Mouse (Mus musculus) midbrain, embryonic 14.5 days (tissue): ENCODE results near the gene Adgrl3. TPM values are rescaled to one million over a fixed set of nuclear protein-coding genes. Genes with fewer than 3 reads are reported as not detected.

Experiments used
- ATAC-seq: fragments of 200-750 bp; cut with Nextera tagmentation; 2 replicates; pipeline ENCODE4 v1.8.0; 2017; ENCODE audit warnings: moderate number of reproducible peaks, moderate library complexity; ENCODE audit not compliant: low FRiP score, low TSS enrichment
- DNase-seq: peaks from one replicate; pipeline ENCODE4 v3.0.0-alpha.2; 2015
- H3K27ac ChIP-seq: fragments of 300-500 bp; sonication (generic); replicated peaks from 2 replicates; pipeline ENCODE4 v1.5.1; 2014; ENCODE audit warnings: mild to moderate bottlenecking, low read depth, low read length, moderate library complexity
- H3K27me3 ChIP-seq: fragments of 300-500 bp; sonication (generic); 2 replicates; pipeline ENCODE4 v1.6.1; 2014; ENCODE audit warnings: low read length, control low read depth, mixed read lengths; ENCODE audit not compliant: control insufficient read depth, insufficient read depth
- H3K36me3 ChIP-seq: fragments of 300-500 bp; sonication (generic); 2 replicates; pipeline ENCODE4 v1.6.1; 2014; ENCODE audit warnings: low read length, control low read depth; ENCODE audit not compliant: control insufficient read depth, insufficient read depth
- H3K4me1 ChIP-seq: fragments of 300-500 bp; sonication (generic); 2 replicates; pipeline ENCODE4 v1.6.1; 2014; ENCODE audit warnings: mild to moderate bottlenecking, antibody characterized with exemption, low read length, control low read depth; ENCODE audit not compliant: control insufficient read depth, insufficient read depth
- H3K4me2 ChIP-seq: fragments of 300-500 bp; sonication (generic); 2 replicates; pipeline ENCODE4 v1.6.1; 2014; ENCODE audit warnings: mild to moderate bottlenecking, low read length, moderate library complexity
- H3K4me3 ChIP-seq: fragments of 300-500 bp; sonication (generic); replicated peaks from 2 replicates; pipeline ENCODE4 v1.5.1; 2014; ENCODE audit warnings: low read depth, low read length
- H3K9ac ChIP-seq: fragments of 300-500 bp; sonication (generic); replicated peaks from 2 replicates; pipeline ENCODE4 v1.6.1; 2014; ENCODE audit warnings: mild to moderate bottlenecking, low read length, moderate library complexity
- H3K9me3 ChIP-seq: fragments of 300-500 bp; sonication (generic); 2 replicates; pipeline ENCODE4 v1.6.1; 2016; ENCODE audit warnings: low read length, control low read depth, mixed read lengths; ENCODE audit not compliant: control insufficient read depth
- WGBS: fragments of 180-500 bp; shearing (Covaris S2); extraction: QIAGEN DNeasy Blood & Tissue Kit; methylation state at CpG from one replicate; pipeline ENCODE4 v1.1.7; 2014; 5-methylcytosine and 5-hydroxymethylcytosine counted together
- polyA plus RNA-seq: library from polyadenylated mRNA; unstranded; fragments of >200 nt; fragmentation: Nextera tagmentation; extraction: Ambion mirVana; gene quantifications from 2 replicates; pipeline ENCODE4 v1.2.1, GENCODE M21; 2014

Gene Adgrl3
- polyA plus RNA-seq, 1 experiment from 2014 or later: 77.5 TPM

DNA sequence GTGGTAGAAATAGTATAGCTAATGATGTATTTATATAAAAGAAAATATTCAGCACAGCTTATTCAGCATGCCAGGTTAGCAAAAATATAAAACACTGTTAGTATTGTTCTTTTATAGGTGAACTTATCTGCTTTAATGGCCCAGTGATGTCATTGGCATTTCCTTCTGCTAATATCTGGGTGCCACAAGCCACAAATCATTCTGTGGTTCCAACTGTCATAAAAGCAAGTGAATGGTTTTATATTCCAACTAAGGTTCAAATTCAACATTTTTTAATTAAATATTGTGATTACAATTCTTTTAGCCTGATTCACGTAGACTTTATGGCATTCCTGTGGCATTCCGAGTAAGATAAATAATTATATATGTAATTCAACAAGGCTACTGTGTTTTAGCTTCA lies 205.5 kb downstream of the Adgrl3 start:
- DNase-seq (no peak), ATAC-seq (no peak)
- no peaks in the 10 kb centered on the region for H3K4me1 ChIP-seq
- no peak overlapping the region for H3K9ac ChIP-seq
- H3K9me3 ChIP-seq: no peaks in the 10 kb centered on the region
- no peak overlapping the region for H3K4me3 ChIP-seq
- H3K27me3 ChIP-seq: no peaks in the 10 kb centered on the region
- 92% methylated on average over 2 of the region's 2 CpGs for WGBS
- no peaks in the 10 kb centered on the region for H3K36me3 ChIP-seq
- no peak overlapping the region for H3K4me2 ChIP-seq
- no peak overlapping the region for H3K27ac ChIP-seq

DNA sequence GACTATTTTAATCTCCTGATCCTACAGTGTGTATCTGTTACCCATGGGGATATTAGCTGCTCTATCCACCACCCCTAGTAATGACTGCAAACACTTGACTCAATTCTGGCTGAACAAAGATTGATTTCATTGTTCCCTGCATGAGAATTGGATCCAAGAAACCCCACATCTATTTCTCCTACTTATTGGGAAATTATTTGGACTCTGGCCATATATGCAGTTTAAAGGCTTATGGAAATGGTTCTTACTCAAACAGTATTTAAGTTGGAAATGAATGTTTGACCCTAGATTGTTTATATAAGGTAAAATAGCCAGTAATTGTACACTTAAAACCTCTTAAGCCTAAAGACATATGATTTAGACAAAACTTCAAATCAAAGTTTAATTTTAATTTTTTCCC lies 207.3 kb downstream of the Adgrl3 start:
- no peak overlapping the region for H3K9ac ChIP-seq

DNA sequence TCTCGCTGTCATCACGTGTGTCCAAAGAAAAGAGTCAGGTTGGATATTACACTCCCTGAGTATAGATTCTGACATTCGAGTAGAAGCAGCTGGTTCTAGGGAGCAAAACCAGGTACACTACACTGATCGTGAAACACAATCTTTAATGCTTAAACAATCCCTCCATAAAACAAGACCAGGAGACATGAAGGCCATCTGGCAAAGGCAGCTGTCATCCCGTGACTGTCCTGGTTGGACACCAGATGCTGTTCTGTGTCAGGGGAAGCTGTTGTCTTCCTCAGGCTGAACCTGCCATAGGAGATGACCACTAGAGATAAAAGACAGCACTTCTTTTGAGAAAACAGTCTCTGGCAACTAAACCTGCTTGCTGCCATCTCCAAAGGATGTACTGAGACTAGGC lies 228.8 kb downstream of the Adgrl3 start:
- 85% methylated on average over 5 of the region's 5 CpGs for WGBS
- H3K27me3 ChIP-seq: no peaks in the 10 kb centered on the region
- no peak overlapping the region for H3K27ac ChIP-seq
- H3K9ac ChIP-seq: no peak overlapping the region
- DNase-seq (no peak), ATAC-seq (no peak)
- no peak overlapping the region for H3K4me3 ChIP-seq
- no peaks in the 10 kb centered on the region for H3K4me1 ChIP-seq
- no peaks in the 10 kb centered on the region for H3K9me3 ChIP-seq
- no peaks in the 10 kb centered on the region for H3K36me3 ChIP-seq
- no peak overlapping the region for H3K4me2 ChIP-seq

More for the DNA sequence above, 207.3 kb downstream of the Adgrl3 start:
- no peak overlapping the region for H3K4me2 ChIP-seq
- no peak overlapping the region for H3K27ac ChIP-seq
- no peaks in the 10 kb centered on the region for H3K36me3 ChIP-seq
- no peaks in the 10 kb centered on the region for H3K27me3 ChIP-seq
- no peak for DNase-seq
- H3K4me1 ChIP-seq: no peaks in the 10 kb centered on the region
- no peak for ATAC-seq
- H3K4me3 ChIP-seq: no peak overlapping the region
- H3K9me3 ChIP-seq: no peaks in the 10 kb centered on the region

DNA sequence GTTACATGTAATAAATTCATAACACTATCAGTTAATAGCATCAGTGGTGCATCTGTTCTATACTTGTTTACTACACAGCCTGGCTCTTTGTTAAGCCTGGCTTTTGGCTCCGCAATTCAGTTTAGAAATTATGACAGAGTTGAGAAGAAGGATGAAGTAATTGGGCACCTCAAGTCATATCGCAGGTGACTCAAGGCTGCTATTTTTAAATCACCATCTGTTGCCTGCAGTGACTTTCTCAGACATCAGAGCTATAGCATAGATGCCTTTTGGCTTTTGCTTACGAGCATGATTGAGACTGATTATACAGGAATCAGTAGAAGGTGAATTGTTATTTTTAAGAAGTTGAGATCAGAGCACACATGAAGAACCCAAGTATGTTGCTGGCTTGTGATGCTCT lies 236.2 kb downstream of the Adgrl3 start:
- ATAC-seq: no peak
- H3K27ac ChIP-seq: no peak overlapping the region
- no peak for DNase-seq
- no peaks in the 10 kb centered on the region for H3K36me3 ChIP-seq
- H3K27me3 ChIP-seq: no peaks in the 10 kb centered on the region
- no peak overlapping the region for H3K9ac ChIP-seq
- H3K9me3 ChIP-seq: no peaks in the 10 kb centered on the region
- H3K4me2 ChIP-seq: no peak overlapping the region
- no peaks in the 10 kb centered on the region for H3K4me1 ChIP-seq
- 88% methylated on average over 3 of the region's 3 CpGs for WGBS
- H3K4me3 ChIP-seq: no peak overlapping the region

DNA sequence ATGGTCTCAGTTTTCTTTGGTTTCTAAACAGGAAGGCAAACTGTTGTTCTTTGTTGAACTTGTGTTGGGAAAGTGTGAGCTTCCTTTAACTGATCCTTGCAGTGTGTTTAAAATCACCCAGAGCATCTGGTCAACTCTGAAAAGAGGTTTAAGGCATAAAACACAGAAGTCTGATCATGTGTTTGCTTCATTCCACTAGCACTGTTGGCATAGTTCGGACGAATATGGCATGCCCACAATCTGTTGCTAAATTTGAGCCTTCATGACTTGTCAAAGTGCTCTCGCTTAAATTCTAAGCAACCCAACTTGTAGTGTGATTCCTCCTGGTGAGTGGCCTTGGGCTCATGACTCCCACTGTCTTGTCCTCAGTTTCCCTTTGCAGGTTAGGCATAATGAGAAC lies 249.8 kb downstream of the Adgrl3 start:
- Histone ChIP-seq H3K36me3 (no peaks in the 10 kb centered on the region), H3K9me3 (no peaks in the 10 kb centered on the region), H3K4me3 (no peak overlapping the region), H3K9ac (no peak overlapping the region), H3K4me1 (0 out of 2 replicates have a peak, but pooled peaks cover 3% of the 10 kb centered on the region), H3K4me2 (no peak overlapping the region), H3K27me3 (no peaks in the 10 kb centered on the region), H3K27ac (no peak overlapping the region)
- ATAC-seq: no peak
- no peak for DNase-seq
- 95% methylated on average over 3 of the region's 3 CpGs for WGBS

DNA sequence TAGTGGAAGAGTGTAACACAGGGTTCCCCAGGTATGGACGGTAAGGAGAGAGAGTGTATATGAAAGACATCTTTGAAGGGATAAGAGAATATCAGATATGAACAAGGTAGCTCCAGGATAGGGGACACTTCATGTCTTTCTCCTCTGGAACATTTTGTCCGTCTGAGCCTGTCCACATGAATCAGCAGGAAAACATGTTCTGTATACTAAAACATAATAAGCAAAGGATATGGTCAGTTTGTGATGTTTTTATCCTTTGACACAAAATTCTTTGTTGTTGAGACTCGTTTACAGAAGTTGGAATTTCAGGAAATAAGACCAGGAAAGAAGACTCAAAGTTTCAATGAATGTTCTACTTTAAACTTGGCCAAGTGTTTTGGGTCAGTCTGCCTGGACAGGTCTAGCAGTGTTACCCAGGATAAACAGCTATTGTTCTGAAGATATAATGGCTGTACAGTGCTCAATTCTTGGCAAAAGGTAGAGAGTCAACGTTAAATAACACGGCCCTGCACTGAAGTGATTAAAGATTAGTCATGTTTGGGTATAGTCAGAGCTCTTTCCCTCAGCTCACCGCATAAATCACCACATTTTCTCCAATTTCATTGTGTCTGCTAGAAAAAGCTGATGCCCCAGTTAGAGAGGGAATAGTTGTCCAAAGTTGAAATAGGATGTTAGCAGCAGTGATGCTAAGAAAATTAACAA lies 255.6 kb downstream of the Adgrl3 start:
- 0 out of 2 replicates have a peak, but pooled peaks cover 3% of the 10 kb centered on the region for H3K4me1 ChIP-seq
- no peaks in the 10 kb centered on the region for H3K36me3 ChIP-seq
- H3K4me3 ChIP-seq: no peak overlapping the region
- WGBS: 69% methylated on average over 6 of the region's 6 CpGs
- no peaks in the 10 kb centered on the region for H3K27me3 ChIP-seq
- DNase-seq (no peak), ATAC-seq (no peak)
- no peaks in the 10 kb centered on the region for H3K9me3 ChIP-seq
- no peak overlapping the region for H3K9ac ChIP-seq
- H3K4me2 ChIP-seq: no peak overlapping the region
- H3K27ac ChIP-seq: no peak overlapping the region

DNA sequence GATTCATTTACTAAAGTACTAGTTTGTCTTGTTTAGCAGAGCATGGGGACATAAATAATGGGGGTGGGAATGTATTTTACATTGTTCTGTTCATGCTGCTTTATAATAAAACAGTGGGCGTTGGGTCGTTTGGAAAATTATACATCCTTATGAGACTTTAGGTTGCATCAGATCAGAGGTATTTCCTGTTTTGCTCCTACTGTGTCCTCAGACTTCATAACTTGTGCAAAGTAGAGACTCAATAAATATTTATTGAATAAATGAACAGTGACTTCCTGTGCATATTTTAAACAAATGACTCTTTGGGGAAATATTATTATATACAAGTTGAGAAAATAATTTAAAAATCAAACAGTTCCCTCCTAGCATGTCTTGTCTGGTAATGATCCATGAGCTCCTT lies 259.3 kb downstream of the Adgrl3 start:
- Histone ChIP-seq H3K4me3 (no peak overlapping the region), H3K4me2 (no peak overlapping the region), H3K9ac (no peak overlapping the region), H3K27me3 (no peaks in the 10 kb centered on the region), H3K27ac (no peak overlapping the region), H3K4me1 (no peaks in the 10 kb centered on the region), H3K36me3 (no peaks in the 10 kb centered on the region), H3K9me3 (no peaks in the 10 kb centered on the region)
- WGBS: 93% methylated on average over 2 of the region's 2 CpGs
- DNase-seq (no peak), ATAC-seq (no peak)

DNA sequence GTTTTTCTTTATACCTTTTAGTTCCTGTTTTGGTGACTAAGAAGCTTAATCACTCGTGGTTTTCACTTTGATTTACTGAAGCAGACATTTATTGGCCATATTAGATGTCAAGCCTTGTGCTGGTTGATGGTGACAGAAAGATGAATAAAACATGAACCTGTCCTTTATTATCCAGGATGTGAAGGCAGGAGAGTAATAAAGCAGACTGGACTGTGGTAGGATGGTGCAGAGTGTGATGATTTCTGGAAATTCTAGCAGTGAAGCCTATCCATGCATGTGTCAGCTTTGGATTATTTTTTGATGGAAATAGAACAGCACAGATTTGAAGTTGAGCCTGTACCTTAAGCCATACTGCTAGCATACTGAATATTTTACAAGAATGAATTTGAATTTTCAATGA lies 265.7 kb downstream of the Adgrl3 start:
- DNase-seq (peak; percentile 22), ATAC-seq (no peak)
- H3K4me1 ChIP-seq: no peaks in the 10 kb centered on the region
- no peak overlapping the region for H3K4me2 ChIP-seq
- WGBS: 13% methylated on average over 1 of the region's 1 CpGs
- no peak overlapping the region for H3K4me3 ChIP-seq
- H3K9me3 ChIP-seq: no peaks in the 10 kb centered on the region
- no peaks in the 10 kb centered on the region for H3K27me3 ChIP-seq
- no peak overlapping the region for H3K27ac ChIP-seq
- no peak overlapping the region for H3K9ac ChIP-seq
- no peaks in the 10 kb centered on the region for H3K36me3 ChIP-seq

DNA sequence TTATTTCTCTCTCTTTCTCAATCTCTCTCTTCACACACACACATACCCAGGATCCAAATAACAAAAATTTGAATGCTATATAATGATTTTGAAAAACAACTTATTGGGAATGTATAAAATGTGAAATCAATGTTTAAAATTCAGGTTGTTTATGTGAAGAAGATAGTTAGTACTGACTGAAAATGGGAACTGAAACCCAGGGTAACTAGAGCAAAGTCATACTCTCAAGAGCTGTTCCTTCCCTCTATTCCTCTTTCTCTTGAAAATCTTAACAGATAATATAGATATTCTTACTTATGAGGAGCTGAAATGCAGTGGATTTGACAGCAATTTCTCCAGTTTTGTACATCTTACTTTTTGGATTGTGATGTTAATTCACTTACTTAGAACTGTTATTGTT lies 281.9 kb downstream of the Adgrl3 start:
- no peaks in the 10 kb centered on the region for H3K27me3 ChIP-seq
- H3K4me2 ChIP-seq: no peak overlapping the region
- H3K9me3 ChIP-seq: no peaks in the 10 kb centered on the region
- no peak overlapping the region for H3K27ac ChIP-seq
- no peaks in the 10 kb centered on the region for H3K4me1 ChIP-seq
- H3K9ac ChIP-seq: no peak overlapping the region
- H3K4me3 ChIP-seq: no peak overlapping the region
- ATAC-seq (no peak), DNase-seq (no peak)
- no peaks in the 10 kb centered on the region for H3K36me3 ChIP-seq
